ENCODE assay signal across 9 mouse cellular contexts in genomic region chr19:58455496-58456061, GRCm38 (mm10). TPM values are rescaled to one million over a fixed set of nuclear protein-coding genes. Genes with fewer than 3 reads are reported as not detected.
A peak's percentile ranks its signal among the peaks of the same experiment; 100 is the strongest.
DNase-seq lines count a peak whose midpoint lies in the region; ATAC-seq and TF ChIP-seq lines count a peak whose summit lies in the region.
"Had no signal": no experiment of that assay in that cellular context is flagged by ENCODE, and none has a peak within 500 bp of the region (broad histone marks: within the 10 kb centered on the region; RNA-seq: fewer than 3 reads in every experiment).

TSS of gene Gfra1 (minus strand) at chr19:58455909.

- under 1% methylated on average over 31 of the region's 31 CpGs for WGBS in lung, embryonic 14.5 days

- peak; percentile 30; the same call in 1 of the 2 replicates for TF ChIP-seq CTCF in brain, embryonic 14.5 days (IDR thresholded peaks at IDR 0.05; ENCODE audit: borderline replicate concordance, extremely low read depth, insufficient read depth, insufficient read length)
- TF ChIP-seq CTCF in lung, embryonic 14.5 days (IDR thresholded peaks at IDR 0.05; ENCODE audit: low read depth), result peak; percentile 54

- no peaks in the 10 kb centered on the region for H3K36me3 ChIP-seq in lung, embryonic 14.5 days (ENCODE audit: insufficient read depth)

- peak within 1 kb of the TSS; percentile 38 for H3K9ac ChIP-seq in lung, embryonic 14.5 days

- peak within 1 kb of the TSS; percentile 96 for H3K4me2 ChIP-seq in lung, embryonic 14.5 days

- peaks cover 15% of the 10 kb centered on the region; the same call in 1 of the 2 replicates for H3K4me1 ChIP-seq in lung, embryonic 14.5 days (ENCODE audit: insufficient read depth)

- TF ChIP-seq POLR2A in brain, embryonic 14.5 days (IDR thresholded peaks at IDR 0.05; ENCODE audit: borderline replicate concordance, extremely low read depth, insufficient read depth, insufficient read length, poor library complexity, severe bottlenecking), result no peak

- peak within 1 kb of the TSS; percentile 49 for H3K4me3 ChIP-seq in lung, embryonic 14.5 days (ENCODE audit: low read depth, low read length)

- no peak within 1 kb of the TSS for H3K27ac ChIP-seq in lung, embryonic 14.5 days (ENCODE audit: low read depth)
- H3K27ac ChIP-seq: macrophage had no signal

- DNase-seq in NIH3T3 (ENCODE audit: low read depth), result peak; percentile 85
- peak; percentile 88 for DNase-seq in brain, embryonic 14.5 days (ENCODE audit: low read depth)
- DNase-seq in frontal cortex, postnatal 14 days (ENCODE audit: low spot score in 2 of 2), result peak; percentile 50 to 60
- peak; percentile 60 for DNase-seq in layer of hippocampus, adult 9-11 months
- peak; percentile 79 for DNase-seq in lung, embryonic 14.5 days
- peak; percentile 77 to 81 for DNase-seq in right cerebral cortex, postnatal 10 days (ENCODE audit: low spot score in 2 of 2)

- peaks cover 37% of the 10 kb centered on the region for H3K27me3 ChIP-seq in lung, embryonic 14.5 days (ENCODE audit: insufficient read depth, low read length)

- peak; percentile 47; a peak in 2 of 4 replicates for ATAC-seq in hematopoietic stem cell, adult 5-6 weeks (replicated peaks in 1 of 2; ENCODE audit: insufficient read depth in 1 of 2, low FRiP score in 2 of 2, low TSS enrichment in 1 of 2, low read depth in 1 of 2, poor library complexity in 2 of 2, severe bottlenecking in 2 of 2)
- ATAC-seq in lung, embryonic 14.5 days (ENCODE audit: insufficient read depth), result peak; percentile 59
- ATAC-seq in activated CD4-positive, CD25-positive, alpha-beta regulatory T cell, adult 4 months, result no peak

- H3K9me3 ChIP-seq in lung, embryonic 14.5 days (ENCODE audit: low read depth, low read length), result no peaks in the 10 kb centered on the region

RNA-seq across cellular contexts. Expression of gene Gfra1, which starts in this region (rescaled TPM):
- polyA plus RNA-seq in brain, embryonic 14.5 days (2012; rRNA removed), result 19.6 and 44.8 TPM in 2 replicates
- 0.40 and 1.4 TPM in 2 replicates for total RNA-seq in hematopoietic stem cell, adult 5-6 weeks (2017)
- 6.7 and 7.7 TPM in 2 replicates for polyA plus RNA-seq in lung, embryonic 14.5 days (2014; fragmentation: Nextera tagmentation; extraction: Ambion mirVana)
- polyA plus RNA-seq in activated CD4-positive, CD25-positive, alpha-beta regulatory T cell, adult 4 months (2017; shearing (Covaris generic)), result under 1 TPM; 0.22 to 0.44 TPM
- polyA plus RNA-seq: macrophage had no signal
